Mouse (Mus musculus) forelimb bud, embryonic 11.5 days (tissue): ENCODE measurements around the gene Nfkb1.

Experiments
- DNase-seq: peaks from one replicate; pipeline ENCODE4 v3.0.0-alpha.2; 2012; ENCODE audit warnings: low read depth, low spot score

The Nfkb1 gene

GRCm38 (mm10) chr3:135631856-135632255 is 59.5 kb downstream of the Nfkb1 start:
- no peak for DNase-seq

DNA sequence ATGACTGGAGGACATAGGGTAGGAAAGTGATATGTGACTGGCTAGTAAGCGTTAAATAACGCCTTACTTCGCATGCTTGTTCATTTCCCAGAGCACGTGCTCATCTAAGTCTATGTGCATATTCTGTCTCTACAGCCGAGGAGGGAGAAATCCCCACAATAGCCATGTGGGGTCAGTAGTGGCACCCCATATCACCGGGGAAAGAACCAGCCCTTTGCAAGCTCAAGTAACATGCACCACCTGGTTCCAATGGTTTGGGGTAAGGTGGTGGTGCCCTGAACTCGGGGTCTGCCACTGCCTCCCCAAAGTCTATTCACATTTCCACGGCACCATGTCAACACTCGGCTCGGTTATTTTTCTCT is 60.3 kb downstream of the Nfkb1 start:
- peak; percentile 7 for DNase-seq

GRCm38 (mm10) chr3:135630430-135631095 is 60.8 kb downstream of the Nfkb1 start:
- DNase-seq: no peak

DNA sequence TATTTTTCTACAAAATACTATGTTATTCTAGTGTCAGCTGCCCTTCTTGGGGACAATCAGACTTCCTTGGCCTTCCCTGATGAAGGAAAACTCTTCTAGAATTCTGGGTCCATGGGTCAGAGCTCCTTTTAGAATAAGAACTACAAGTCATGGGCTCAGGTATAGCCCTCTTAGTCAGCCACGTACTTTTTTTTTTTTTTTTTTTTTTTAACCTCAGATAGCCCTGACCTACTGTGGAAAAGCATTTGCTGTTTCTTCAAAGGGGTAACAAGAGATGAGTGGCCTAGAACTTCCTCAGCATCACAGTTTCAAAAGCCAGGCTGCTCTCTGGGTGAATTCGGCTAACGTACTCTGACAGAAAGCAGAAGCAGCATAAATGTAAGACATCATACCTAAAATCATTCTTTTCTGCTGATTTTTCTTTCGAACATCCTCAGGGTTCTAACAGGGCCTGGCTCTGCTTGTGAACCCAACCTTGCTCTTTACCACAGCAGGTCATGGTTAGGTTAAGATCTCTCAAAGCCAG is 61.5 kb downstream of the Nfkb1 start:
- no peak for DNase-seq

- no peak for DNase-seq
Observed at GRCm38 (mm10) chr3:135628706-135629169, 62.6 kb downstream of the Nfkb1 start.

GRCm38 (mm10) chr3:135628000-135628705 is 63.2 kb downstream of the Nfkb1 start:
- no peak for DNase-seq

DNA sequence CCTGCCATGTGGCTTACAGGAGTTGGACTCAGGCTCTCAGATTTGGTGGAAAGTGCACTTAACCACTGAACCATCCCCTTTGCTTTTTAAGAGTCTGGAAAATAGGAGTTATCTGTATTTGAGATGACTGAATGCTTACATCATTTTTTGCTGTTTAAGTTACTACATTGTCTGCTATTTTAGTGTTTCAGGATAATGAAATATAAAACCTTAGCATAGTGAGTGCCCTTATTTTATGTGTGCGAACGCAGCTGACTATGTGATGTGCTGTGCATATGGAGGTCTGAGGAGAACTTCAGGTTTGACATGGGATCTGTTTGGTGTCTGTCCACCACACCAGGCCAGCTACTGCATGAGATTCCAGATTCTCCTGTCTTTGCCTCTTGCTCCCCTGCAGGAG is 66.1 kb downstream of the Nfkb1 start:
- no peak for DNase-seq

- no peak for DNase-seq
Observed at GRCm38 (mm10) chr3:135616730-135617129, 74.6 kb downstream of the Nfkb1 start.

GRCm38 (mm10) chr3:135614376-135614775 is 77.0 kb downstream of the Nfkb1 start:
- no peak for DNase-seq

GRCm38 (mm10) chr3:135610221-135610620 is 81.1 kb downstream of the Nfkb1 start:
- DNase-seq: no peak

DNA sequence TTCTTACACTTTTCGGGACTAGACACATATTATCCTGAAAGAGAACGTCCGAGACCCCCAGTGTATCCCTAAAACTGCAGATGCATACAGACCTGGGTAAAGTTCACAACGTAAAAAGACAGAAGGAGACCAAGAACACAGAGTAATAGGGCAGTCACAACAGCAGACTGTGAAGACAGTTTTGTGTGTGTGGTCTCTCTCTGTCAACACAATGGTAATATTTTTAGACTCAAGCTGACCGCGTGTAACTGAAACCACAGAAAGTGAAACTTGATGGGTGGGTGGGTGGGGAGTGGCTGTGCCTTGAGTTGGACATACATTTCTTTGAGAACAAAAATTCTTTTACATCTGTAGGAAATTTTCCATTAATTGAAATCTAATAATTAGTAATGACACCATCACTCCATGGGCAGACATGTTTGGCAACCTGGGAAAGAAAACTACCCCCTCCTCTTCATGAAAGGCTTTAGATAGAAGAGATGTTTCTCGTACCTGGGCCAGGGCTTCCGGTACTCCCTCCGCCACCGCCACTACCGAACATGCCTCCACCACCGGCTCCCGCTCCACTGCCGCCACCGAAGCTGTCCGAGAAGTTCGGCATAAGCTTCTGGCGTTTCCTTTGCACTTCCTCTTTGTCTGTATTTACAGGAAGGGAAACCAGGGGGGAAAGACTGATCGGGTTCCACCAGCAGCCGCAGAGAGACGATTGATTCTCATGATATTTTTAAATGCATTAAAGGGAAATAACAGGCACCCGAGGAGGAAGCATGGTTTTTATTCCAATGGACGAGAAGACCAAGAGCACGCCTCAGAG is 83.5 kb downstream of the Nfkb1 start:
- DNase-seq: no peak

DNA sequence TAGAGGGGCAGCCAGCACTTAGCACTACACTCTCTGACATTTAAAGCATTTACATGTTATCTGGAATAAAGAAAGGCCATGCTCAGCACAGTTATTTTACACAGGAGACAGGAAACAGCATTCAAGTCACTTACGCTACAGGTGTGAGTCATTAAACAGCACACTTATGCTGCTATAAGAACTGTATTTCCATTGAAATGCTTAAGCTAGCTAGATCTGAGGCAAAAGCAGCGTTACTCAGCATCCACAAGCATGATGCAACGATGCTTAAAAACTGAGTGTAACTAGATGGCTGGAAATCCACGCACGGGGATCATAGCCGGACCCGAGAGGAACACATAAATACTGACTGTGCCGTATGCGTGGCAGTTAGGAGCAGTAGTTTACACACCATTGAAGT is 84.3 kb downstream of the Nfkb1 start:
- no peak for DNase-seq

DNA sequence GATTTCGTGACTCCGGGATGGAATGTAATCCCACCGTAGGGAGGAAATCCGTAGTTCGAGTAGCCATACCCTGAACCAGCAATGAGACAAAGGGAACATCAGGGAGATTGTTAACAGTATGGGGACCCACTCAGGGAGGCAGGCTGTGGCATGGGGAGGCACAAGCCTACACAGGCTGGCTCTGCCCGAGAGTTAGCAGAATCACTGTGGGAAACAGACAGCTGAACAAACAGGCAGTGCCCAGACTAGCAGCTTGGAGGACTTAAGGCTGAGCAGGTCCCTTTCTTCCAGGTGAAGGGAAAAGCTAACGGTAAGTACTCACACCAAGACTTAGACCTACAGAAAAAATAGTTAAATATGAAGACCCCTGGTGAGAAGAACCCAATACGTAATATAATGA is 84.8 kb downstream of the Nfkb1 start:
- no peak for DNase-seq

GRCm38 (mm10) chr3:135605474-135605873 is 85.9 kb downstream of the Nfkb1 start:
- no peak for DNase-seq

GRCm38 (mm10) chr3:135604626-135605417 is 86.5 kb downstream of the Nfkb1 start:
- no peak for DNase-seq

DNA sequence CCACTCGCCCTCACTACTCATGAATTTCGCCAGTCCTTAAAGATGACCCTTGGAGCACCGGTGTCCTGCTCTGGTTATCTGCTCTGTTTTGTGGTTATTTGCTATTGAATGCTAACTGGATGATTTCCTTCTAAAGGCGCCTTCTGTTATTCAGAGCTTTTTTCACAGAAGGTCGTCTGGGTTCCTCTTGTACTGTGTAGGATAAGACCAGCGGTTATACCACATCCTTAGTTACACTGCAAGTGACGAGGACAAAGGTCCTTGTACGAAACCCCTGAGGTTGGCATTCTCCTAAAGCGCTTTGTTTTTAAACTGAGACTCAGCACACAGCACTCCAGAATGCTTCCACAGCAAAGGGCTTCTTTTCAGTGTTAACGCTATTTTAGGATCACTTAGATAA is 88.6 kb downstream of the Nfkb1 start:
- no peak for DNase-seq

- DNase-seq: no peak
Observed at GRCm38 (mm10) chr3:135598355-135598754, 93.0 kb downstream of the Nfkb1 start.

GRCm38 (mm10) chr3:135597014-135597413 is 94.3 kb downstream of the Nfkb1 start:
- DNase-seq: no peak

- no peak for DNase-seq
Observed at GRCm38 (mm10) chr3:135594238-135594917, 97.0 kb downstream of the Nfkb1 start.

- no peak for DNase-seq
Observed at GRCm38 (mm10) chr3:135592011-135592410, 99.3 kb downstream of the Nfkb1 start.

DNA sequence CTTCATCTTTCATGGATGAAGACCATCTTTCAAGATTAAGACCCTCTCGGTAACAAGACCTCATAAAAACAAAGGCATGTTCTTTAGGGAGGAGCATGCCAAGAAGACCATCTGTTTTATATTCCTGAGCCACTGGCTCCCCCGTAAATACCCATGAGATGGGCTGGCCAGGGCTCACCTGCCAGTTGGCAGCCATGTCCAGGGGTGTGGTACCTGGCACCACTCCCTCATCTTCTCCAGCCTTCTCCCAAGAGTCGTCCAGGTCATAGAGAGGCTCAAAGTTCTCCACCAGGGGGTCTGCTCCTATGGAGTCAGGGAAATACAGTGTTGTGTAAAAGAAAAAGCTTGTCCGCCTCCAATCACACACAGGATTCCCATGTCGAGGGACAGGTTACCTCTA is 100.0 kb downstream of the Nfkb1 start:
- no peak for DNase-seq
